Mouse (Mus musculus): ENCODE data around the gene Mid1.
"Not testable (repeated sequence)": the region's sequence is repeated elsewhere in the genome, so short reads cannot be mapped to it uniquely, and the experiment has no call there.

Gene Mid1

GRCm38 (mm10) chrX:169972791-169973494 lies 287.9 kb downstream of the Mid1 start:
- DNase-seq = peak in 1 of 2 experiments; percentile 37

GRCm38 (mm10) chrX:169973806-169974205 lies 288.8 kb downstream of the Mid1 start:
- DNase-seq = peak in 1 of 2 experiments; percentile 31

GRCm38 (mm10) chrX:169974456-169974855 lies 289.5 kb downstream of the Mid1 start:
- peak in 1 of 2 experiments; percentile 38 for DNase-seq

- peak in 1 of 2 experiments; percentile 42 for DNase-seq
Measured at GRCm38 (mm10) chrX:169974974-169975373, 290.0 kb downstream of the Mid1 start.

GRCm38 (mm10) chrX:169975681-169976131 lies 290.7 kb downstream of the Mid1 start:
- DNase-seq = peak in 1 of 2 experiments; percentile 36

GRCm38 (mm10) chrX:169976340-169976739 lies 291.3 kb downstream of the Mid1 start:
- DNase-seq = not testable (repeated sequence)

- peak in 1 of 2 experiments; percentile 41 for DNase-seq
Measured at GRCm38 (mm10) chrX:169977856-169978435, 292.9 kb downstream of the Mid1 start.

- peak; percentile 63 to 67 for DNase-seq
Measured at GRCm38 (mm10) chrX:169978436-169979381, 293.7 kb downstream of the Mid1 start.

GRCm38 (mm10) chrX:169979461-169980202 lies 294.6 kb downstream of the Mid1 start:
- peak in 1 of 2 experiments; percentile 40 for DNase-seq

- DNase-seq = not testable (repeated sequence)
Measured at GRCm38 (mm10) chrX:169980203-169980556, 295.2 kb downstream of the Mid1 start.

- DNase-seq = peak in 1 of 2 experiments; percentile 69
Measured at GRCm38 (mm10) chrX:169980809-169981289, 295.9 kb downstream of the Mid1 start.

GRCm38 (mm10) chrX:169981761-169982181 lies 296.8 kb downstream of the Mid1 start:
- peak in 1 of 2 experiments; percentile 74 for DNase-seq

- DNase-seq = peak in 1 of 2 experiments; percentile 34
Measured at GRCm38 (mm10) chrX:169982606-169983400, 297.8 kb downstream of the Mid1 start.

- peak in 1 of 2 experiments; percentile 60 for DNase-seq
Measured at GRCm38 (mm10) chrX:169983401-169984165, 298.6 kb downstream of the Mid1 start.

- DNase-seq = not testable (repeated sequence)
Measured at GRCm38 (mm10) chrX:169984331-169984730, 299.3 kb downstream of the Mid1 start.

GRCm38 (mm10) chrX:169984853-169985252 lies 299.9 kb downstream of the Mid1 start:
- peak in 1 of 2 experiments; percentile 68 for DNase-seq

- DNase-seq = peak in 1 of 2 experiments; percentile 79
Measured at GRCm38 (mm10) chrX:169985796-169986195, 300.8 kb downstream of the Mid1 start.

GRCm38 (mm10) chrX:169986519-169987367 lies 301.7 kb downstream of the Mid1 start:
- peak; percentile 77 to 92 for DNase-seq

GRCm38 (mm10) chrX:169987368-169987837 lies 302.4 kb downstream of the Mid1 start:
- DNase-seq = peak in 1 of 2 experiments; percentile 84
